In genomic region chr6:91124286-91125227, GRCm38 (mm10) we compare ENCODE assay signal across 15 mouse cellular contexts. TPM values are rescaled to one million over a fixed set of nuclear protein-coding genes. Genes with fewer than 3 reads are reported as not detected.
DNase-seq lines count a peak whose midpoint lies in the region; ATAC-seq lines count a peak whose summit lies in the region.
"Had no signal": no experiment of that assay in that cellular context is flagged by ENCODE, and none has a peak within 500 bp of the region (broad histone marks: within the 10 kb centered on the region; RNA-seq: fewer than 3 reads in every experiment).

No protein-coding gene starts in this region.

- H3K27ac ChIP-seq in midbrain, embryonic 14.5 days (replicated peaks; ENCODE audit: low read depth, low read length): no peak overlapping the region
- no peak overlapping the region for H3K27ac ChIP-seq in midbrain, embryonic 16.5 days (ENCODE audit: low read length)
- no peak overlapping the region for H3K27ac ChIP-seq in forebrain, embryonic 11.5 days (ENCODE audit: low read depth, low read length)
- H3K27ac ChIP-seq: limb, embryonic 15.5 days; midbrain, embryonic 12.5 days had no signal

- no peak overlapping the region for H3K4me2 ChIP-seq in midbrain, embryonic 14.5 days (ENCODE audit: low read length)
- H3K4me2 ChIP-seq in midbrain, embryonic 16.5 days (ENCODE audit: low read length): no peak overlapping the region
- H3K4me2 ChIP-seq in forebrain, embryonic 11.5 days (ENCODE audit: low read depth, low read length, severe bottlenecking): no peak overlapping the region
- H3K4me2 ChIP-seq: limb, embryonic 15.5 days; midbrain, embryonic 12.5 days had no signal

- DNase-seq in heart, adult 11 months: peak; percentile 71
- no peak for DNase-seq in heart, adult 8-10 months (ENCODE audit: low spot score)
- peak; percentile 61 for DNase-seq in midbrain, embryonic 14.5 days
- peak; percentile 60 for DNase-seq in CD4-positive, CD25-positive, alpha-beta regulatory T cell, adult 2 months (ENCODE audit: low read depth, low spot score)
- DNase-seq in induced T-regulatory cell, adult 2 months (ENCODE audit: low read depth): peak; percentile 75
- no peak for DNase-seq in right cerebral cortex, postnatal 10 days (ENCODE audit: low spot score in 2 of 2)
- no peak for DNase-seq in forebrain, embryonic 11.5 days (ENCODE audit: low spot score)
- DNase-seq: layer of hippocampus, postnatal 36 days; liver, postnatal 0 days; lung, postnatal 14 days; right cerebral cortex, adult 18-20 months had no signal

- H3K9ac ChIP-seq in midbrain, embryonic 14.5 days (replicated peaks; ENCODE audit: low read length): no peak overlapping the region
- no peak overlapping the region for H3K9ac ChIP-seq in midbrain, embryonic 16.5 days (ENCODE audit: low read depth, low read length)
- no peak overlapping the region for H3K9ac ChIP-seq in forebrain, embryonic 11.5 days (ENCODE audit: low read length)
- H3K9ac ChIP-seq: limb, embryonic 15.5 days; liver, postnatal 0 days; midbrain, embryonic 12.5 days had no signal

- H3K36me3 ChIP-seq in midbrain, embryonic 14.5 days (ENCODE audit: control insufficient read depth, insufficient read depth, low read length): no peaks in the 10 kb centered on the region
- no peaks in the 10 kb centered on the region for H3K36me3 ChIP-seq in midbrain, embryonic 16.5 days (ENCODE audit: control insufficient read depth, insufficient read depth, low read length)
- no peaks in the 10 kb centered on the region for H3K36me3 ChIP-seq in forebrain, embryonic 11.5 days (ENCODE audit: control insufficient read depth, insufficient read depth, low read length)
- H3K36me3 ChIP-seq: limb, embryonic 15.5 days; midbrain, embryonic 12.5 days had no signal

- no peaks in the 10 kb centered on the region for H3K4me1 ChIP-seq in midbrain, embryonic 14.5 days (ENCODE audit: control insufficient read depth, insufficient read depth, low read length)
- H3K4me1 ChIP-seq in midbrain, embryonic 16.5 days (ENCODE audit: control insufficient read depth, insufficient read depth, low read length): no peaks in the 10 kb centered on the region
- H3K4me1 ChIP-seq in forebrain, embryonic 11.5 days (replicated peaks; ENCODE audit: control insufficient read depth, insufficient read depth, low read length): no peaks in the 10 kb centered on the region
- H3K4me1 ChIP-seq: limb, embryonic 15.5 days; midbrain, embryonic 12.5 days had no signal

- H3K4me3 ChIP-seq in midbrain, embryonic 14.5 days (replicated peaks; ENCODE audit: low read depth, low read length): no peak overlapping the region
- no peak overlapping the region for H3K4me3 ChIP-seq in midbrain, embryonic 16.5 days (ENCODE audit: low read depth, low read length)
- H3K4me3 ChIP-seq in forebrain, embryonic 11.5 days (ENCODE audit: low read depth, low read length): no peak overlapping the region
- H3K4me3 ChIP-seq: limb, embryonic 15.5 days; midbrain, embryonic 12.5 days had no signal

- H3K27me3 ChIP-seq in midbrain, embryonic 14.5 days (ENCODE audit: control insufficient read depth, insufficient read depth, low read length): no peaks in the 10 kb centered on the region
- no peaks in the 10 kb centered on the region for H3K27me3 ChIP-seq in midbrain, embryonic 16.5 days (ENCODE audit: control insufficient read depth, insufficient read depth, low read depth, low read length)
- no peaks in the 10 kb centered on the region for H3K27me3 ChIP-seq in forebrain, embryonic 11.5 days (ENCODE audit: control insufficient read depth, insufficient read depth, low read length)
- H3K27me3 ChIP-seq: limb, embryonic 15.5 days; midbrain, embryonic 12.5 days had no signal

- no peak for ATAC-seq in midbrain, embryonic 14.5 days (ENCODE audit: low FRiP score, low TSS enrichment)
- ATAC-seq in midbrain, embryonic 16.5 days: no peak
- ATAC-seq in forebrain, embryonic 11.5 days (replicated peaks; ENCODE audit: low FRiP score): no peak
- ATAC-seq: forebrain, embryonic 14.5 days; liver, postnatal 0 days had no signal

- H3K9me3 ChIP-seq in midbrain, embryonic 14.5 days (ENCODE audit: control insufficient read depth, low read length): no peaks in the 10 kb centered on the region
- H3K9me3 ChIP-seq in midbrain, embryonic 16.5 days (replicated peaks; ENCODE audit: control insufficient read depth, low read length, poor library complexity, severe bottlenecking): no peaks in the 10 kb centered on the region
- H3K9me3 ChIP-seq in forebrain, embryonic 11.5 days (ENCODE audit: control insufficient read depth, low read length): no peaks in the 10 kb centered on the region; the same call in 1 of the 2 replicates

- 35% methylated on average over 7 of the region's 7 CpGs for WGBS in midbrain, embryonic 14.5 days
- WGBS in midbrain, embryonic 16.5 days: 33% methylated on average over 7 of the region's 7 CpGs
- 41% methylated on average over 7 of the region's 7 CpGs for WGBS in forebrain, embryonic 11.5 days

RNA-seq across cellular contexts. Expression of gene Nup210, which starts 7.9 kb away (rescaled TPM):
- total RNA-seq in heart, adult 8-10 months (2022): 1 to 10 TPM; 2.9 to 5.5 (median 3.2) TPM
- polyA plus RNA-seq in midbrain, embryonic 14.5 days (2014; fragmentation: Nextera tagmentation; extraction: Ambion mirVana): 17.1 and 28.0 TPM in 2 replicates
- polyA plus RNA-seq in midbrain, embryonic 16.5 days (2015; fragmentation: Nextera tagmentation; extraction: Ambion mirVana): 20.5 and 20.7 TPM in 2 replicates
- polyA plus RNA-seq in forebrain, embryonic 11.5 days (2014; fragmentation: Nextera tagmentation; extraction: Ambion mirVana): 31.9 and 37.4 TPM in 2 replicates

RNA-seq across cellular contexts. Expression of gene Hdac11, which starts 31.9 kb away (rescaled TPM):
- 10 to 100 TPM; 20.1 to 24.7 (median 23.3) TPM for total RNA-seq in heart, adult 8-10 months (2022)
- 42.1 and 50.3 TPM in 2 replicates for polyA plus RNA-seq in midbrain, embryonic 14.5 days (2014; fragmentation: Nextera tagmentation; extraction: Ambion mirVana)
- polyA plus RNA-seq in midbrain, embryonic 16.5 days (2015; fragmentation: Nextera tagmentation; extraction: Ambion mirVana): 48.0 and 56.3 TPM in 2 replicates
- 12.5 and 14.5 TPM in 2 replicates for polyA plus RNA-seq in forebrain, embryonic 11.5 days (2014; fragmentation: Nextera tagmentation; extraction: Ambion mirVana)

Comparison
In these comparisons a context has a peak if more than half of its experiments do, and no peak if none do; other contexts are left out.
1. DNase-seq: peak in heart, adult 11 months (single experiment), midbrain, embryonic 14.5 days (single experiment), CD4-positive, CD25-positive, alpha-beta regulatory T cell, adult 2 months (single experiment) and induced T-regulatory cell, adult 2 months (single experiment); none in heart, adult 8-10 months (single experiment), right cerebral cortex, postnatal 10 days (0 of 2) and forebrain, embryonic 11.5 days (single experiment).